Comparison of ENCODE assay signal across 8 mouse cellular contexts in the genomic region with DNA sequence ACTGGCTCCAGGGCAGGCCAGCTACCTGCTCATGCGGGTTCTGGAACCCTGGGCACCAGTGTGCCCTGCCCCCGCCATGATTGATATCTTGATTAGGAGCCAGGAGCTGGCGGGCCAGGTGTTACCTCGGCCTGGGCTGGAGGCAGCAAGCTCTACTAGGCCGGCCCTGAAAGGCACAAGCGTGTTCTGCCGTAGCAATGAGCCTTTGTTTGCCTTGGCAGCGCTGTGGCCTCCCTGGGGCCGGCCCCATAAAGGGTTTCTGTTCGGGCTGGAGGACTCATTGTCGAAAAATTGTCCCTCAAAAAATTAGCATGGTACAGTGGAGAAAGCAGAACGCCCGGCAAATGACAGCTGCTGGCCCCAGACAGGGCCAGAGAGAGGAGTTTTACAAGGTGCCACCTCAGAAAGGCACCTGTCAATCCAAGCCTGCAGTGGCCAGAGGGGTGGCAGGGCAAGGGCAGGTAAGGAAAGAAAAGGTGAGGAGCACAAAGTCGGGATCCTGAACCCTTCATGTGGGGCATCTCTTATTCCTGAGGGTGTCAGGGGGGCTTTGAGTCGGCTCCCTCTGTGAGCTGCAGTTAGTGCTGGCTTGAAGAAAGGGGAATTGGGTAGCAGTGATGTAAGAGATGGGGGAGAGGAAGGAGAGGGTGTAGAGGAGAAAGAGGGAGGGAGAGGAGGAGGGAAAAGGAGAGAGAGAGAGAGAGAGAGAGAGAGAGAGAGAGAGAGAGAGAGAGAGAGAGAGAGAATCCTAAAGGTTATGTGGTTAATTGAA.
DNase-seq lines count a peak whose midpoint lies in the region; ATAC-seq lines count a peak whose summit lies in the region.

No protein-coding gene starts in this region.

- peak; percentile 24 to 59 for DNase-seq in layer of hippocampus, adult 18-20 months (ENCODE audit: low spot score in 2 of 2)
- no peak for DNase-seq in layer of hippocampus, postnatal 25 days (ENCODE audit: extremely low spot score in 1 of 2, low spot score in 1 of 2)
- peak; percentile 63 for DNase-seq in forebrain, embryonic 10.5 days (ENCODE audit: extremely low spot score, low spot score)
- no peak for DNase-seq in thymus, postnatal 10 days (ENCODE audit: low spot score in 2 of 2)

- peaks cover 100% of the 10 kb centered on the region for H3K27me3 ChIP-seq in forebrain, embryonic 10.5 days (ENCODE audit: poor library complexity, severe bottlenecking)
- H3K27me3 ChIP-seq in kidney, embryonic 14.5 days (ENCODE audit: control insufficient read depth, insufficient read depth, low read length): no peaks in the 10 kb centered on the region
- H3K27me3 ChIP-seq in limb, embryonic 12.5 days: peaks cover 5% of the 10 kb centered on the region; the same call in 1 of the 2 replicates
- no peaks in the 10 kb centered on the region for H3K27me3 ChIP-seq in neural tube, embryonic 13.5 days

- no peaks in the 10 kb centered on the region for H3K9me3 ChIP-seq in forebrain, embryonic 10.5 days
- no peaks in the 10 kb centered on the region for H3K9me3 ChIP-seq in kidney, embryonic 14.5 days (ENCODE audit: control insufficient read depth, low read length)
- H3K9me3 ChIP-seq in limb, embryonic 12.5 days: no peaks in the 10 kb centered on the region
- H3K9me3 ChIP-seq in neural tube, embryonic 13.5 days: no peaks in the 10 kb centered on the region

- H3K4me1 ChIP-seq in forebrain, embryonic 10.5 days: peaks cover 26% of the 10 kb centered on the region
- no peaks in the 10 kb centered on the region for H3K4me1 ChIP-seq in kidney, embryonic 14.5 days (ENCODE audit: control insufficient read depth, insufficient read depth, low read length)
- H3K4me1 ChIP-seq in limb, embryonic 12.5 days (replicated peaks): peaks cover 11% of the 10 kb centered on the region
- H3K4me1 ChIP-seq in neural tube, embryonic 13.5 days (replicated peaks): peaks cover 17% of the 10 kb centered on the region

- 2% methylated on average over 15 of the region's 15 CpGs for WGBS in forebrain, embryonic 10.5 days
- WGBS in kidney, embryonic 14.5 days: 12% methylated on average over 15 of the region's 15 CpGs
- WGBS in limb, embryonic 12.5 days: 21% methylated on average over 15 of the region's 15 CpGs
- WGBS in neural tube, embryonic 13.5 days: 6% methylated on average over 15 of the region's 15 CpGs

- H3K4me3 ChIP-seq in forebrain, embryonic 10.5 days: peak overlapping the region; percentile 23; the same call in 1 of the 2 replicates
- H3K4me3 ChIP-seq in kidney, embryonic 14.5 days (ENCODE audit: low read length): no peak overlapping the region
- H3K4me3 ChIP-seq in limb, embryonic 12.5 days (replicated peaks): no peak overlapping the region
- no peak overlapping the region for H3K4me3 ChIP-seq in neural tube, embryonic 13.5 days

- H3K36me3 ChIP-seq in forebrain, embryonic 10.5 days (replicated peaks): no peaks in the 10 kb centered on the region
- no peaks in the 10 kb centered on the region for H3K36me3 ChIP-seq in kidney, embryonic 14.5 days (ENCODE audit: control insufficient read depth, insufficient read depth, low read length)
- no peaks in the 10 kb centered on the region for H3K36me3 ChIP-seq in limb, embryonic 12.5 days
- no peaks in the 10 kb centered on the region for H3K36me3 ChIP-seq in neural tube, embryonic 13.5 days

- no peak overlapping the region for H3K4me2 ChIP-seq in kidney, embryonic 14.5 days (replicated peaks; ENCODE audit: low read depth, low read length)
- H3K4me2 ChIP-seq in limb, embryonic 12.5 days: peak overlapping the region; percentile 18
- H3K4me2 ChIP-seq in neural tube, embryonic 13.5 days: no peak overlapping the region

- H3K9ac ChIP-seq in kidney, embryonic 14.5 days (ENCODE audit: low read depth, low read length): no peak overlapping the region
- no peak overlapping the region for H3K9ac ChIP-seq in limb, embryonic 12.5 days (replicated peaks)
- H3K9ac ChIP-seq in neural tube, embryonic 13.5 days: 0 out of 2 replicates have a peak overlapping the region, but pooled peaks have one; percentile 22

- H3K27ac ChIP-seq in forebrain, embryonic 10.5 days: peak overlapping the region; percentile 78
- no peak overlapping the region for H3K27ac ChIP-seq in kidney, embryonic 14.5 days (ENCODE audit: low read depth, low read length)
- peak overlapping the region; percentile 64 for H3K27ac ChIP-seq in limb, embryonic 12.5 days
- peak overlapping the region; percentile 75 for H3K27ac ChIP-seq in neural tube, embryonic 13.5 days (replicated peaks)

- peak; percentile 20; the same call in 1 of the 2 replicates for ATAC-seq in kidney, embryonic 14.5 days (ENCODE audit: low FRiP score, low TSS enrichment)
- peak; percentile 74; the same call in 1 of the 2 replicates for ATAC-seq in limb, embryonic 12.5 days (ENCODE audit: insufficient number of reproducible peaks, insufficient read depth, low FRiP score, low TSS enrichment, low read depth)
- peak; percentile 89 for ATAC-seq in neural tube, embryonic 13.5 days (ENCODE audit: low read depth)
- no peak for ATAC-seq in CD4-positive, CD25-positive, alpha-beta regulatory T cell, adult 4 months

Comparison
In these comparisons a context has a peak if more than half of its experiments do, and no peak if none do; other contexts are left out.
1. DNase-seq: peak in layer of hippocampus, adult 18-20 months (2 of 2) and forebrain, embryonic 10.5 days (single experiment); none in layer of hippocampus, postnatal 25 days (0 of 2) and thymus, postnatal 10 days (0 of 2).